Mouse (Mus musculus) hindbrain, embryonic 13.5 days (tissue): ENCODE results near the gene Bcat2. TPM values are rescaled to one million over a fixed set of nuclear protein-coding genes. Genes with fewer than 3 reads are reported as not detected.

ENCODE experiments used
- ATAC-seq: fragments of 200-750 bp; cut with Nextera tagmentation; 2 replicates; pipeline ENCODE4 v1.8.0; 2017; ENCODE audit warnings: moderate TSS enrichment; ENCODE audit not compliant: low FRiP score
- H3K27ac ChIP-seq: fragments of 300-500 bp; sonication (generic); 2 replicates; pipeline ENCODE4 v1.5.1; 2015; ENCODE audit warnings: inconsistent platforms, mild to moderate bottlenecking, moderate library complexity
- H3K27me3 ChIP-seq: fragments of 300-500 bp; sonication (generic); 2 replicates; pipeline ENCODE4 v1.6.1; 2015; ENCODE audit warnings: mild to moderate bottlenecking, inconsistent platforms
- H3K36me3 ChIP-seq: fragments of 300-500 bp; sonication (generic); 2 replicates; pipeline ENCODE4 v1.6.1; 2015; ENCODE audit warnings: mild to moderate bottlenecking, inconsistent platforms
- H3K4me1 ChIP-seq: fragments of 300-500 bp; sonication (generic); replicated peaks from 2 replicates; pipeline ENCODE4 v1.6.1; 2015; ENCODE audit warnings: inconsistent platforms
- H3K4me2 ChIP-seq: fragments of 300-500 bp; sonication (generic); 2 replicates; pipeline ENCODE4 v1.6.1; 2015; ENCODE audit warnings: inconsistent platforms, mild to moderate bottlenecking, moderate library complexity
- H3K4me3 ChIP-seq: fragments of 300-500 bp; sonication (generic); 2 replicates; pipeline ENCODE4 v1.5.1; 2015; ENCODE audit warnings: mild to moderate bottlenecking, inconsistent platforms
- H3K9ac ChIP-seq: fragments of 300-500 bp; sonication (generic); 2 replicates; pipeline ENCODE4 v1.6.1; 2015; ENCODE audit warnings: mild to moderate bottlenecking, inconsistent platforms
- H3K9me3 ChIP-seq: fragments of 300-500 bp; sonication (generic); 2 replicates; pipeline ENCODE4 v1.6.1; 2016; ENCODE audit warnings: inconsistent platforms
- WGBS: fragments of 180-500 bp; shearing (Covaris S2); methylation state at CpG from one replicate; pipeline ENCODE4 v1.1.7; 2015; 5-methylcytosine and 5-hydroxymethylcytosine counted together
- polyA plus RNA-seq: library from polyadenylated mRNA; unstranded; fragments of >200 nt; fragmentation: Nextera tagmentation; extraction: Ambion mirVana; gene quantifications from 2 replicates; pipeline ENCODE4 v1.2.1, GENCODE M21; 2015

The Bcat2 gene
- polyA plus RNA-seq, 1 experiment from 2014 or later, result 19.8 TPM

DNA sequence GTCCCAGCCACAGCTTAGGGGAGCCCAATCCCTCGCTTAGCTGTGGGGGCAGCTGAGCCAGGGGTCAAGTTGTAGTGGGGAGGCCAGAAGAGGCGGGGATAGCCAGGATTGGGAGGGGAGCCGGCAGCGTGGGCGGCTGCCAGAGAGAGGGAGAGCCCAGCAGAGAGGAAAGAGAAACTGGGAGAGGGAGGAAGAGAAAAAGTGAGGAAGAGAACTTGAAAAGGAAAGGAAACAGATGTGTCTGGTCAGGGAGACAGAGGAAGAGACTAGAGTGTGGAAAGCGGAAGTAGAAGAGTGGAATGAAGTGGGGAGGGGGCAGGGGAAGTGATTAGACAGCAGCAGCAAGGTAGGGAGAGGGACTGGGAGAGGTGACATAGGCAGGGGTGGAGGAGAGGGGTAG lies 40.5 kb upstream of the Bcat2 start:
- no peak overlapping the region for H3K4me3 ChIP-seq
- peaks cover 9% of the 10 kb centered on the region; the same call in 1 of the 2 replicates for H3K27me3 ChIP-seq
- no peaks in the 10 kb centered on the region for H3K36me3 ChIP-seq
- WGBS, result 25% methylated on average over 6 of the region's 6 CpGs
- no peak overlapping the region for H3K9ac ChIP-seq
- H3K9me3 ChIP-seq, result no peaks in the 10 kb centered on the region
- no peak overlapping the region for H3K27ac ChIP-seq
- H3K4me1 ChIP-seq, result peaks cover 22% of the 10 kb centered on the region
- no peak for ATAC-seq
- no peak overlapping the region for H3K4me2 ChIP-seq

DNA sequence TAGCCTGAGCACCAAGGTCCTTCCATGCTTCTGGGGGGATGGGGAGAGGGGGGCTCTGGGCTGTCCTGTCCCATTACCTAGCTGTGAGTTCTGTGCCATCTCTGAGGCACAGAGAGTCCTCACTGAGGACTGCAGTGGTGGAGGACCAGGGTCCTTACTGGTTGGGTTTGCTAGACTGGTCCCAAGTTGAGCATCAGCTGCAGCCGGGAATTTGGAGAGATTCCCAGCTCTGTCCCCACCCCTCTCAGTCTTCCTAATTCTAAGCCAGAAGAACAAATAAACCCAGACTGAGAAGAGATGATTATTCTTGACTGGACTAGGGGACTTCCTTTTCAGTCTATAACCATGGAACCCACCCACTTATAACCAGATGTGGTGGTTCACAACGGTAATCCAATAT lies 39.3 kb upstream of the Bcat2 start:
- Histone ChIP-seq H3K27ac (0 out of 2 replicates have a peak overlapping the region, but pooled peaks have one; percentile 35), H3K27me3 (peaks cover 9% of the 10 kb centered on the region; the same call in 1 of the 2 replicates), H3K4me2 (0 out of 2 replicates have a peak overlapping the region, but pooled peaks have one; percentile 4), H3K36me3 (no peaks in the 10 kb centered on the region), H3K4me3 (no peak overlapping the region), H3K4me1 (peaks cover 10% of the 10 kb centered on the region; the same call in 1 of the 2 replicates), H3K9ac (no peak overlapping the region), H3K9me3 (no peaks in the 10 kb centered on the region)
- ATAC-seq, result no peak
- WGBS, result 77% methylated on average over 2 of the region's 2 CpGs

DNA sequence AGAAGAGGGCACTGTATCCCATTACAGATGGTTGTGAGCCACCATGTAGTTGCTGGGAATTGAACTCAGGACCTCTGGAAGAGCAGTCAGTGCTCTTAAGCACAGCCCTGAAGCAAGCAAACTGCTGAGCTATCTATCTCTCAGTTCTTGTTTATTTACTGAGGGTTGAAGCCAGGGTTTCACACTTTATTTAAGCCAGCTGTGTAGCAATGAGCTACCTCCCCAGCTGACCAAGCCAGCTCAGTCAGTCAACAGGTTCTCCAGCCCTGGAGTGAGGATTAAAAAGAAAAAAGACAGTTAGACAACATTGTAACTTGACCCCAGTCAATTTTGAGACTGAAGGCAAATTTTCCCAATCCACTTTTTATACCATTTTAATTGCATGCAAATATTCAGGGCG lies 34.3 kb upstream of the Bcat2 start:
- no peak overlapping the region for H3K27ac ChIP-seq
- no peak overlapping the region for H3K4me2 ChIP-seq
- no peak for ATAC-seq
- no peak overlapping the region for H3K4me3 ChIP-seq
- H3K9me3 ChIP-seq, result no peaks in the 10 kb centered on the region
- peaks cover 7% of the 10 kb centered on the region for H3K4me1 ChIP-seq
- 0 out of 2 replicates have a peak, but pooled peaks cover 3% of the 10 kb centered on the region for H3K27me3 ChIP-seq
- 79% methylated on average over 1 of the region's 1 CpGs for WGBS
- no peak overlapping the region for H3K9ac ChIP-seq
- H3K36me3 ChIP-seq, result no peaks in the 10 kb centered on the region

DNA sequence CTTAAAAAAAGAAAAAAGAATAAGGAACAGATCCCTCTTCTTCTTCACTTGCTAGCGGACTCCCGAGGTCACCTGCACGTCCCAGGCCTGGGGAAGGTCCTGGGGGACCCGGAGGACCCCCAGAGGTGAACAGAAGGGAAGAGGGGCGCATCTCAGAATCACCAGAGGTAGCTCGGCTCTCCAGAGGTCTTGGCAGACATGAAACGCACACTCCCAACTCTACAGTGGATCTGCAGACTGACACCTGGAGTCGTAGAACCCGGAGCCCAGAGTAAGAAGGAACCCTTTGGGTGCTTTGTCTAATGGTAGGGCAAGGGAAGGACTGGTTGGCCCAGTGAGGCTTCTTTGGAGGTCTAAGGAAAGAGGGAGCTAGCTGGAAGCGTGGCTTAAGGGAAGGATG lies 32.4 kb upstream of the Bcat2 start:
- H3K27ac ChIP-seq, result no peak overlapping the region
- no peaks in the 10 kb centered on the region for H3K27me3 ChIP-seq
- peak overlapping the region; percentile 59 for H3K4me3 ChIP-seq
- ATAC-seq, result peak; percentile 9; the same call in 1 of the 2 replicates
- peak overlapping the region; percentile 79 for H3K9ac ChIP-seq
- no peaks in the 10 kb centered on the region for H3K9me3 ChIP-seq
- WGBS, result 79% methylated on average over 10 of the region's 10 CpGs
- no peaks in the 10 kb centered on the region for H3K36me3 ChIP-seq
- peak overlapping the region; percentile 74 for H3K4me2 ChIP-seq
- H3K4me1 ChIP-seq, result peaks cover 7% of the 10 kb centered on the region

DNA sequence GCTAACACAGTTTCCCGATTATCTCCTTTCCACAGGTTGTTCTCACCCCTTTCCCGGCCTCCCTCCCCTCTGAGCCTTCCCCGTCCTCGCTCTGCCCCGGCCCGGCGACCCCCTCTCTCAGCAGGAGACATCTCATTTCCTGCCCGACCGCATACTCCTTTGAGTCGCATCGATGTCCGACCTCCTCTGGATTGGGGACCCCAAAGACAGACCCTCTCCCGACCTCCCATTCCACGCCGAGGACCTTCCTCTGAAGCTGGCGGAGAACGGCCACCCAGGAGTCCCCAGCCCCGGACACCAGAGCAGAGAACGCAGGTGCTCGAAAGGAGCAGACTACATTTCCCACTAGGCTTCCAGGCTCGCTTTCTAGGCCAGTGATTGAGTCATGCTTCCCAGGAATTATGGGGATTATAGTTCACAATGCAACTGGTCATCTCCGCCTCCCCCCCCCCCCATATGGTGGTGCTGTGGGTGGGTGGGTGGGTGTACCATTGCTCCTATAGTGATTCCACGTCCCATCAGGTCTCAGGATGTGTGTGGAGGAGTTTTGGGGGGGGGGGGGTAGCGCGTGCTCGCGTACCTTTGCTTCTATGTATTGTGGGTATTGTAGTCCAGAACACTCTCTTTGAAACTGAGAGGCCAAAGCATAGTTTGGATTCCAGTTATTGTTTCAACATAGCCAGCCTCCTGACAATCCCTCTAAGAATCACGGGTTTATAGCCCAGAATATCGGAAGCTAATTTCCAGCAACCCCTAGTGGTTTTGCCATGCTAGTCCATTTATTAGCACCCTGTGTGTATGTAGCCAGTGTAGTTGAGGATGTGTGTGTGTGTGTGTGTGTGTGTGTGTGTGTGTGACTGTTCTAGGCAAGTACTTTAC lies 31.6 kb upstream of the Bcat2 start:
- Histone ChIP-seq H3K27me3 (no peaks in the 10 kb centered on the region), H3K4me2 (peak overlapping the region; percentile 74)

DNA sequence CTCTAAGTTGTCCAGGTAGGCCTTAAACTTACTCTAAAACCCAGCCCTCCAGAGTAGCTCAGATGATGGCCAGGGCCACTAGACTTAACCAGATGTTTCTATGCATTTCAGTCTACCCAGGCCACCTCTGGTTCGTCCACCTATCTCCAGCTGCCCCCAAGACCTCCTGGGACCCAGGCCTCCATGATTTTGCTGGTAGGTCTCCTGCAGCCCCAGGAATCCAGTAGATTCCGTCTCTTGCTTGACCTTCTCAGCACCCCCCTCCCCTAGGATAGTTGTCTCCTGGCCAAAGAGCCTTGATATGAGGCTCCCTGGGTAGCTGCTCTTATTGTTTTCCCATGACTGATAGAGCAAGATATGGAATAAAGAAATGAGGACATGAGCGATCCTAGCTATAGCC lies 30.9 kb upstream of the Bcat2 start:
- Histone ChIP-seq H3K4me3 (no peak overlapping the region), H3K27ac (no peak overlapping the region), H3K4me2 (no peak overlapping the region), H3K9ac (no peak overlapping the region), H3K9me3 (no peaks in the 10 kb centered on the region), H3K27me3 (no peaks in the 10 kb centered on the region), H3K36me3 (no peaks in the 10 kb centered on the region), H3K4me1 (peaks cover 7% of the 10 kb centered on the region)
- WGBS, result 90% methylated on average over 3 of the region's 3 CpGs
- no peak for ATAC-seq

More for the DNA sequence above, 31.6 kb upstream of the Bcat2 start:
- ATAC-seq, result peak; percentile 90
- Histone ChIP-seq H3K4me3 (peak overlapping the region; percentile 59), H3K27ac (peak overlapping the region; percentile 52; the same call in 1 of the 2 replicates), H3K4me1 (peaks cover 7% of the 10 kb centered on the region), H3K36me3 (no peaks in the 10 kb centered on the region), H3K9me3 (no peaks in the 10 kb centered on the region), H3K9ac (peak overlapping the region; percentile 79)
- 2% methylated on average over 27 of the region's 29 CpGs for WGBS

DNA sequence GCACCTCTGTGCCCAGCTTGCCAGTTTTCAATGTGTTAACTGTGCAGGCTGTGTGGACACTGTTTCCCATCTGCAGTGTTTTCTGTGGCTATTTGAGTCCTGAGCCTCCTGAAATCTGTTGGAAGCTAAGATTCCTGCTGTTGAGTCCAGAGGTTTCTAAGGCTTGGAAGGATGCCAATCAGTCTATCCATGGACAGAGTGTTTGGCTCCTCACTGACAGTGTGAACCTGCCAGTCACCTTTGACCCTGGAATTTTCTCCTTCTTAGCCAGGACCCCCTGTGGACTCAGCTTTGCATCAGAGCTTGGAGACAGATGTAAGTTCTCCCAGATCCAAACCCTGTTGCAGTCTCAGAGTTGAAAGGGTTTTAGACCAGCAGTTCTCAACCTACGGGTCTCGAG lies 29.7 kb upstream of the Bcat2 start:
- 85% methylated on average over 2 of the region's 2 CpGs for WGBS
- no peak overlapping the region for H3K9ac ChIP-seq
- H3K4me2 ChIP-seq, result no peak overlapping the region
- peaks cover 7% of the 10 kb centered on the region for H3K4me1 ChIP-seq
- ATAC-seq, result no peak
- no peaks in the 10 kb centered on the region for H3K36me3 ChIP-seq
- no peaks in the 10 kb centered on the region for H3K27me3 ChIP-seq
- no peak overlapping the region for H3K4me3 ChIP-seq
- no peak overlapping the region for H3K27ac ChIP-seq
- 0 out of 2 replicates have a peak, but pooled peaks cover 3% of the 10 kb centered on the region for H3K9me3 ChIP-seq

DNA sequence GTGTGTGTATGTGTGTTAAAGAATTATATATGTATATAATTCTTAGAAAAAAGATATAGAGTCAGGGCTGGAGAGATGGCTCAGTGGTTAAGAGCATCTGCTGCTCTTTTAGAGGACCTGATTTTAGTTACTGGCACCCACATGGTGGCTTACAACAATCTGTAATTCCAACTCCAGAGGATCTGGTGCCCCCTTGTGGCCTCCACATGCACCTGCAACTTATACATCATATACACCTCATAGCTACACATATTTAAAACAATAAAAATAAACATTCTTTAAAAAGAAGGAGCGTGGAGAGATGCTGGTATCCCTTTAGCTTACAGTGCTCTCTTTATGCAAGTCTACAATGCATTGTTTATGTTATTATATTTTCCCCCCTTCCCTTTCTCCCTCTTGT lies 25.4 kb upstream of the Bcat2 start:
- WGBS, result 95% methylated on average over 1 of the region's 1 CpGs
- Histone ChIP-seq H3K27me3 (no peaks in the 10 kb centered on the region), H3K4me2 (no peak overlapping the region), H3K36me3 (no peaks in the 10 kb centered on the region), H3K4me1 (no peaks in the 10 kb centered on the region), H3K4me3 (no peak overlapping the region), H3K9ac (no peak overlapping the region), H3K9me3 (0 out of 2 replicates have a peak, but pooled peaks cover 3% of the 10 kb centered on the region), H3K27ac (no peak overlapping the region)
- ATAC-seq, result no peak

DNA sequence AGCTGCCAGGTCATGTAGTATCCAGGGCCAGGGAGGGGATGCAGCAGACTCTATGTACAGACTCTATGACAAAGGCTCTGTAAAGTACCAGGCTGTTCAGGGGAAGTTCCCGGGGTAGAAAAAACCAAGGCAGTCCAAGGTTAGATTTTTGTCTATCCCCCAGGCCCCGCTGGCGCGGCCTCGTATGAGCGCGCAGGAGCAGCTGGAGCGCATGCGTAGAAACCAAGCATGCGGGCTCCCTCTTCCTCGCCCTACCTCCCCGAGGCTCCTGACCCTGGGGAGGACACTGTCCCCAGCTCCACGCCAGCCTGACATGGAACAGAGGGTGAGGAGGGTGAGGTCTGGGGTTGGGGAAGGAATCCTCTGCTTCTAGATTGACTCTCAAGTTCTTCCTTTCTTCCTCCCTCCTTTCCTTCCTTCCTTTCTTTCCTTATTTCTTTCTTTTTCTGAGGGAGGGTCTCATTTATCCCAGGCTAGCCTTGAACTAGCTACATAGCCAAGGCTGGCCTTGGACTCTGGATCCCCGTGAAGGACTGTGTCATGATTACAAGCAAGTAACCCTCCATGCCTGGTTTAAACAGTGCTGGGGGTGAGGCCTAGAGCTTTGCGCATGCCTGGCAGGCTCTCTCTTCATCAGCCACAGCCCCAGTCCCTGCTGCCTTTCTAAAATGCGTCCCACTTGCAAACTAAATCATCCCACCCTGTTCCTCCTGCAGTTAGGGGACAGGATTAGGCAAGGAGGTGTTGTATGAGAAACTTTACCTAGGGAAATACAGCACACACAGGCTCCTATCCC lies 20.1 kb upstream of the Bcat2 start:
- Histone ChIP-seq H3K4me3 (no peak overlapping the region), H3K36me3 (no peaks in the 10 kb centered on the region), H3K9ac (no peak overlapping the region), H3K27me3 (no peaks in the 10 kb centered on the region), H3K27ac (no peak overlapping the region), H3K4me2 (no peak overlapping the region), H3K4me1 (no peaks in the 10 kb centered on the region), H3K9me3 (no peaks in the 10 kb centered on the region)
- WGBS, result 87% methylated on average over 16 of the region's 16 CpGs
- no peak for ATAC-seq

DNA sequence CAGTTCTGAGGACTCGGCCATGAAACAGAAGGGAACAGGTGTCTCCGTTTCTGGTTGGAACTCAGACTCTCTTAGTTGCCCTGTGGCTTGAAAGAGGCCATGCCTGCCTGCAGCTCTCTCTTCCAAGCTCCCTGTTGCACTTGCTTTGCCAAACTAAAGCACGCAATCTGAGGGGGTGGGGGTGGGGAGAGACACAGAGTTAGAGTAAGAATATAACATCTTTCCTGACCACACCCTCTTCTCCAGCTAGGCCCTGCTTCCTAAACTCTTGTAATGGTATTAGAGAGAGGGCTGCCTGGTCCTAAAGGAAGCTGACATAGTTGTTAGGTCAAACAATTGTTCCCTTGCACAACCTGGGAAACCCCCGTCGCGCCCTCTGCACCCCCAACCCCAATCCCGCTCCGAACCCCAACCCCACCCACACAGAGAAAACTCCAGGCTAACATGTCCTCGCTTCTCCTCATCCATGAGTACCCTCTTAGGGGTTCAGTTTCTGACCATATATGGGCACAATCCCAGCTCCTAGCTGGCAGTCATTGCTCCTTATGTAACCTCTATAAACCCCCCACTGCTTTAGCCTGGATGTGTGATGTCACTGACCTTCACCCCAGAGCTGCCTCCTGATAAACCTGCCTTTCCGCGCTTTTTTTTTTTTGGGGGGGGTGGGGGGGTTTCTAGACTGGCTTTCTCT lies 19.0 kb upstream of the Bcat2 start:
- 81% methylated on average over 11 of the region's 11 CpGs for WGBS
- H3K9me3 ChIP-seq, result no peaks in the 10 kb centered on the region
- no peak for ATAC-seq
- H3K4me3 ChIP-seq, result no peak overlapping the region
- no peak overlapping the region for H3K4me2 ChIP-seq
- no peaks in the 10 kb centered on the region for H3K27me3 ChIP-seq
- no peak overlapping the region for H3K27ac ChIP-seq
- no peaks in the 10 kb centered on the region for H3K4me1 ChIP-seq
- H3K9ac ChIP-seq, result no peak overlapping the region
- H3K36me3 ChIP-seq, result no peaks in the 10 kb centered on the region

DNA sequence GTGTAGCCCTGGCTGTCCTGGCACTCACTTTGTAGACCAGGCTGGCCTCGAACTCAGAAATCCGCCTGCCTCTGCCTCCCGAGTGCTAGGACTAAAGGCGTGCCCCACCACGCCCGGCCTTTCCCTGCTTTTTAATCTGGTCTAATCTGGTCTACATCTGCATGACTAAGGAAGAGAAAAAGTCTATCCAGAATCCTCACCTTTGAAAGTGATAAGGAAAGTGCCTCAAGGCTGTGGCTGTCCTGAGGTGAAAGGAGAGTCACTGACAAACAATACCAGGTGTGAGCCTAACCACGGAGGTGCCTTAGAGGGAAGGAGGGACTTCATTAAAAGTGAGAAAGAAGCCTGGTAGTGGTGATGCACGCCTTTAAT lies 18.5 kb upstream of the Bcat2 start:
- H3K4me3 ChIP-seq, result no peak overlapping the region
- H3K9me3 ChIP-seq, result no peaks in the 10 kb centered on the region
- no peak overlapping the region for H3K27ac ChIP-seq
- ATAC-seq, result no peak
- 83% methylated on average over 8 of the region's 8 CpGs for WGBS
- H3K36me3 ChIP-seq, result no peaks in the 10 kb centered on the region
- no peak overlapping the region for H3K9ac ChIP-seq
- H3K4me2 ChIP-seq, result no peak overlapping the region
- no peaks in the 10 kb centered on the region for H3K27me3 ChIP-seq
- H3K4me1 ChIP-seq, result no peaks in the 10 kb centered on the region

DNA sequence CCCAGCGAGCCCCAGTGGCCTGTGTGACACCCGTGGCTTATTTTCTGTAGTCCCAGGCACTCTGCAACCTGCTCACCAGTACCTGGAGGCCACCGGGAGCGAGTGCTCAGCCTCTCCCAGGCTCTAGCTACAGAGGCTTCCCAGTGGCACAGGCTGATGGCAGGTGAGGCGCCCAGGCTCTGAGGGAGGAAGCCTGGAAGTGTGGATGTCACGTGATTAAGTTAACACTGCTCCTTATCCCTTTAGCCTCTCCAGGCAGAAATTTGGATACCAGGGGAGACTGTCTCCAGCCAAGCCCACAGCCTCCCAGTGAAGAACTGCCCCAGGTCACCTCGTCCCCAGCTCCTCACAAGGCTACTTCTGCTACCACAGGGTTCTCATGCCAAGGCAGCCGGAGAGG lies 16.4 kb upstream of the Bcat2 start:
- no peak for ATAC-seq
- H3K36me3 ChIP-seq, result no peaks in the 10 kb centered on the region
- no peak overlapping the region for H3K27ac ChIP-seq
- no peaks in the 10 kb centered on the region for H3K9me3 ChIP-seq
- H3K4me2 ChIP-seq, result no peak overlapping the region
- WGBS, result 77% methylated on average over 8 of the region's 8 CpGs
- no peak overlapping the region for H3K4me3 ChIP-seq
- no peaks in the 10 kb centered on the region for H3K4me1 ChIP-seq
- no peaks in the 10 kb centered on the region for H3K27me3 ChIP-seq
- H3K9ac ChIP-seq, result no peak overlapping the region
